Mouse (Mus musculus) liver, postnatal 0 days (tissue): ENCODE measurements at regions not wholly inside any gene's neighbourhood (a gene's known extent, or its start where the extent isn't known, plus 50 kb on each side); places are given as distances from the start of the nearest gene placed in this dataset.

Experiments
- CTCF ChIP-seq: sonication (generic); IDR thresholded peaks from 2 replicates; pipeline ENCODE4 v1.5.1; 2016; ENCODE audit warnings: antibody characterized with exemption, low read depth
- EP300 ChIP-seq: IDR thresholded peaks from 2 replicates; pipeline ENCODE4 v1.6.1; 2016; ENCODE audit warnings: antibody characterized with exemption, low read depth, mild to moderate bottlenecking

- TF ChIP-seq CTCF (no peak), EP300 (no peak)
Observed at GRCm38 (mm10) chr4:54526003-54526586, 418.8 kb upstream of the Zfp462 start.
